Mouse (Mus musculus): Measurements from ENCODE around the gene Actl7b. TPM values are rescaled to one million over a fixed set of nuclear protein-coding genes. Genes with fewer than 3 reads are reported as not detected.

Actl7b gene
- total RNA-seq (2021) = not detected
- long read RNA-seq, experiment 1 = 0 reads
- long read RNA-seq, experiment 2 = 0 reads

GRCm38 (mm10) chr4:56741041-56741493 is at the start of gene Actl7b:
TSS of gene Actl7b (minus strand) at chr4:56741443.
- DNase-seq (ENCODE audit: low spot score in 2 of 2) = no peak

GRCm38 (mm10) chr4:56771065-56771464 is 29.8 kb upstream of the Actl7b start:
- DNase-seq (ENCODE audit: low spot score in 2 of 2) = no peak

- no peak for DNase-seq (ENCODE audit: low spot score in 2 of 2)
These were observed 27.7 kb upstream of the Actl7b start for GRCm38 (mm10) chr4:56768913-56769312.

- DNase-seq (ENCODE audit: low spot score in 2 of 2) = no peak
These were observed 26.6 kb upstream of the Actl7b start for GRCm38 (mm10) chr4:56767861-56768284.

- no peak for DNase-seq (ENCODE audit: low spot score in 2 of 2)
These were observed 16.4 kb upstream of the Actl7b start for GRCm38 (mm10) chr4:56757693-56758092.

- no peak for DNase-seq (ENCODE audit: low spot score in 2 of 2)
These were observed 15.8 kb upstream of the Actl7b start for GRCm38 (mm10) chr4:56756966-56757600.

- no peak for DNase-seq (ENCODE audit: low spot score in 2 of 2)
These were observed 14.8 kb upstream of the Actl7b start for GRCm38 (mm10) chr4:56756021-56756420.

- no peak for DNase-seq (ENCODE audit: low spot score in 2 of 2)
These were observed 6.2 kb upstream of the Actl7b start for GRCm38 (mm10) chr4:56747456-56747855.

GRCm38 (mm10) chr4:56746345-56746744 is 5.1 kb upstream of the Actl7b start:
- DNase-seq (ENCODE audit: low spot score in 2 of 2) = no peak

GRCm38 (mm10) chr4:56743363-56744195 is 2.3 kb upstream of the Actl7b start, which contains the start of gene Actl7a:
TSS of gene Actl7a (plus strand) at chr4:56743413.
- DNase-seq (ENCODE audit: low spot score in 2 of 2) = no peak

- DNase-seq (ENCODE audit: low spot score in 2 of 2) = no peak
These were observed 1.5 kb upstream of the Actl7b start for GRCm38 (mm10) chr4:56742698-56743097.

GRCm38 (mm10) chr4:56740611-56741010 is 632 bp downstream of the Actl7b start:
- no peak for DNase-seq (ENCODE audit: low spot score in 2 of 2)

GRCm38 (mm10) chr4:56740020-56740485 is 1.2 kb downstream of the Actl7b start, which contains the start of gene Gm26657:
TSS of gene Gm26657 (plus strand) at chr4:56740070.
- DNase-seq (ENCODE audit: low spot score in 2 of 2) = no peak

- DNase-seq (ENCODE audit: low spot score in 2 of 2) = no peak
These were observed 15.4 kb downstream of the Actl7b start for GRCm38 (mm10) chr4:56725839-56726238.

- no peak for DNase-seq (ENCODE audit: low spot score in 2 of 2)
These were observed 18.0 kb downstream of the Actl7b start for GRCm38 (mm10) chr4:56723237-56723636.

- DNase-seq (ENCODE audit: low spot score in 2 of 2) = no peak
These were observed 18.9 kb downstream of the Actl7b start for GRCm38 (mm10) chr4:56722346-56722745.

- peak in 1 of 2 experiments; percentile 40 for DNase-seq (ENCODE audit: low spot score in 2 of 2)
These were observed 19.8 kb downstream of the Actl7b start for GRCm38 (mm10) chr4:56721469-56721868.

GRCm38 (mm10) chr4:56720403-56720802 is 20.8 kb downstream of the Actl7b start:
- no peak for DNase-seq (ENCODE audit: low spot score in 2 of 2)

GRCm38 (mm10) chr4:56719456-56719855 is 21.8 kb downstream of the Actl7b start:
- no peak for DNase-seq (ENCODE audit: low spot score in 2 of 2)

GRCm38 (mm10) chr4:56718573-56719442 is 22.4 kb downstream of the Actl7b start:
- DNase-seq (ENCODE audit: low spot score in 2 of 2) = no peak

- DNase-seq (ENCODE audit: low spot score in 2 of 2) = no peak
These were observed 23.3 kb downstream of the Actl7b start for GRCm38 (mm10) chr4:56717932-56718331.
